Mouse (Mus musculus): Measurements from ENCODE around the gene Pdzrn4. TPM values are rescaled to one million over a fixed set of nuclear protein-coding genes. Genes with fewer than 3 reads are reported as not detected.

The Pdzrn4 gene
- polyA plus RNA-seq, 1 experiment: 0.06 TPM

DNA sequence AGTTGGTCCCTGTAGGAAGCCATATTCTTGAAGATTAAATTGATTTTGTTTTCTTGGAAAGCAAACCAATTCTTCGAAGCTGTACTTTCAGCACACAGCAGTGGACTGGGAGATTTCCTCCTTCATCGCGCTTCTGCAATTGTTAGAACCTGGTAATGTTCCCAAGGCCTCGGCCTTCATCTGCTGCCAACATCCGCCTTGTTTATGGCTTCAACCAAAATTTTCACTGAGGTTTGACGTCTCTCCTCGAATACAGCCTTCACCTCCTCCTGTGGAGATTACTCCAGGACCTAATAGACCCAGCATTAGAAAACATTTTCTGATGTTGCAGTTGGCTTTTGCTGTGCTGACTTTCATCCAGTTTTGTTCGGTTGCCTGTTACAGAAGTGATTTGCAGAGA, 307.5 kb downstream of the Pdzrn4 start:
- H3K27me3 ChIP-seq (ENCODE audit: control insufficient read depth, insufficient read depth, low read length): no peaks in the 10 kb centered on the region
- no peaks in the 10 kb centered on the region for H3K36me3 ChIP-seq (ENCODE audit: control insufficient read depth, insufficient read depth, low read length)
- TF ChIP-seq CTCF (IDR thresholded peaks at IDR 0.05; ENCODE audit: extremely low read depth, insufficient read length, insufficient replicate concordance, low read depth, low read length) (no peak), POLR2A (IDR thresholded peaks at IDR 0.05; ENCODE audit: low read depth, low read length) (no peak)
- no peaks in the 10 kb centered on the region for H3K4me1 ChIP-seq (ENCODE audit: control insufficient read depth, insufficient read depth, insufficient read length, low read length)
- no peak overlapping the region for H3K27ac ChIP-seq (ENCODE audit: insufficient read depth, low read depth, low read length)
- no peak overlapping the region for H3K4me3 ChIP-seq (ENCODE audit: low read depth, low read length)
- WGBS: 73% methylated on average over 8 of the region's 8 CpGs

DNA sequence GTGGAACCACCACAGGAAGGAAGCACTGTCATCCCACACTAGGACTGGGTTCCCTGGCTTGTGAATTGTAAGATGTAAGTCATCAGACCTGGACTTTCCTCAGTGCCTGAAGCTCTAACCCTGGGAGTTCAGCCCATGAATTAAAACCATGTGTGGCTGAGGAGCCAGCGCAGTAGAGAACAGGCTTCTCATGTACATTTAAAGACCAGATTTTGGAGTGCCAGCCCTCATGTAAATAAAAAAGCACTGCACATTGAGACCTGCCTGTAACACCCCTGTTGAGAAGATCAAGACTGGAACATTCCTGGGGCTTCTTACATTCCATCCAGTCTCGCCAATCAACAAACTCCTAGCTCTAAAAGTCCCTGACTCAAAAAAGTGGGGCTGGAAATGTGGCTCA, 342.0 kb downstream of the Pdzrn4 start:
- 71% methylated on average over 2 of the region's 2 CpGs for WGBS
- TF ChIP-seq CTCF (IDR thresholded peaks at IDR 0.05; ENCODE audit: extremely low read depth, insufficient read length, insufficient replicate concordance, low read depth, low read length) (no peak), POLR2A (IDR thresholded peaks at IDR 0.05; ENCODE audit: low read depth, low read length) (no peak)

GRCm38 (mm10) chr15:92739887-92740286, 343.2 kb downstream of the Pdzrn4 start:
- H3K27ac ChIP-seq (ENCODE audit: insufficient read depth, low read depth, low read length): no peak overlapping the region
- 85% methylated on average over 4 of the region's 4 CpGs for WGBS
- H3K27me3 ChIP-seq (ENCODE audit: control insufficient read depth, insufficient read depth, low read length): no peaks in the 10 kb centered on the region
- TF ChIP-seq POLR2A (IDR thresholded peaks at IDR 0.05; ENCODE audit: low read depth, low read length) (no peak), CTCF (IDR thresholded peaks at IDR 0.05; ENCODE audit: extremely low read depth, insufficient read length, insufficient replicate concordance, low read depth, low read length) (no peak)
- H3K4me3 ChIP-seq (ENCODE audit: low read depth, low read length): no peak overlapping the region
- H3K36me3 ChIP-seq (ENCODE audit: control insufficient read depth, insufficient read depth, low read length): no peaks in the 10 kb centered on the region
- no peaks in the 10 kb centered on the region for H3K4me1 ChIP-seq (ENCODE audit: control insufficient read depth, insufficient read depth, insufficient read length, low read length)

More for the DNA sequence above, 342.0 kb downstream of the Pdzrn4 start:
- H3K27ac ChIP-seq (ENCODE audit: insufficient read depth, low read depth, low read length): no peak overlapping the region
- no peak overlapping the region for H3K4me3 ChIP-seq (ENCODE audit: low read depth, low read length)
- no peaks in the 10 kb centered on the region for H3K36me3 ChIP-seq (ENCODE audit: control insufficient read depth, insufficient read depth, low read length)
- H3K27me3 ChIP-seq (ENCODE audit: control insufficient read depth, insufficient read depth, low read length): no peaks in the 10 kb centered on the region
- no peaks in the 10 kb centered on the region for H3K4me1 ChIP-seq (ENCODE audit: control insufficient read depth, insufficient read depth, insufficient read length, low read length)

- no peak overlapping the region for H3K4me3 ChIP-seq (ENCODE audit: low read depth, low read length)
- no peak overlapping the region for H3K27ac ChIP-seq (ENCODE audit: insufficient read depth, low read depth, low read length)
- no peak for TF ChIP-seq POLR2A (IDR thresholded peaks at IDR 0.05; ENCODE audit: low read depth, low read length)
- no peak for TF ChIP-seq CTCF (IDR thresholded peaks at IDR 0.05; ENCODE audit: extremely low read depth, insufficient read length, insufficient replicate concordance, low read depth, low read length)
- H3K4me1 ChIP-seq (ENCODE audit: control insufficient read depth, insufficient read depth, insufficient read length, low read length): no peaks in the 10 kb centered on the region
- H3K27me3 ChIP-seq (ENCODE audit: control insufficient read depth, insufficient read depth, low read length): no peaks in the 10 kb centered on the region
- 85% methylated on average over 6 of the region's 6 CpGs for WGBS
- no peaks in the 10 kb centered on the region for H3K36me3 ChIP-seq (ENCODE audit: control insufficient read depth, insufficient read depth, low read length)
Observed at GRCm38 (mm10) chr15:92743624-92744023, 346.9 kb downstream of the Pdzrn4 start.

- WGBS: 70% methylated on average over 7 of the region's 7 CpGs
- Histone ChIP-seq H3K4me1 (ENCODE audit: control insufficient read depth, insufficient read depth, insufficient read length, low read length) (no peaks in the 10 kb centered on the region), H3K4me3 (ENCODE audit: low read depth, low read length) (no peak overlapping the region), H3K27me3 (ENCODE audit: control insufficient read depth, insufficient read depth, low read length) (no peaks in the 10 kb centered on the region), H3K27ac (ENCODE audit: insufficient read depth, low read depth, low read length) (no peak overlapping the region), H3K36me3 (ENCODE audit: control insufficient read depth, insufficient read depth, low read length) (no peaks in the 10 kb centered on the region)
- no peak for TF ChIP-seq POLR2A (IDR thresholded peaks at IDR 0.05; ENCODE audit: low read depth, low read length)
- TF ChIP-seq CTCF (IDR thresholded peaks at IDR 0.05; ENCODE audit: extremely low read depth, insufficient read length, insufficient replicate concordance, low read depth, low read length): no peak
Observed at GRCm38 (mm10) chr15:92746081-92746480, 349.4 kb downstream of the Pdzrn4 start.

DNA sequence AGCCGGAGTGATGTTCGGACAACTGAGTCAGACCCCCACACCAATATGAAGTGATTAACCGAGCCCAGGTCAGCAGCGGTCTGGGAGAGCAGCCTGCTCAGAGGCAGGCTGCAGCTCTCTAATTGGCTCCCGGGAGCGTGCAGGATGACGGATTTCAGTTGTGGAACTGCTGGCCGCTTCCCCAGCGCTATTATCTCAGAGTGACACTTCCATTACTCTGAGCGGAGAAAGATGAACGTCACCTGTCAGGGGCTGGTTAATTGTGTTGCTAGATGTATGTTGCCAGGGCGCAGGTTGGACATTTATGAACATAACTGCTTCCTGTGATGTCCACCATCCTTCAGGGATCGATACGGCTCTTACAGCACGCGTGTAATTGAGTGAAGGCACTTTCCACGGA, 355.5 kb downstream of the Pdzrn4 start:
- H3K27me3 ChIP-seq (ENCODE audit: control insufficient read depth, insufficient read depth, low read length): no peaks in the 10 kb centered on the region
- WGBS: 81% methylated on average over 17 of the region's 17 CpGs
- no peaks in the 10 kb centered on the region for H3K36me3 ChIP-seq (ENCODE audit: control insufficient read depth, insufficient read depth, low read length)
- no peaks in the 10 kb centered on the region for H3K4me1 ChIP-seq (ENCODE audit: control insufficient read depth, insufficient read depth, insufficient read length, low read length)
- H3K27ac ChIP-seq (ENCODE audit: insufficient read depth, low read depth, low read length): no peak overlapping the region
- TF ChIP-seq POLR2A (IDR thresholded peaks at IDR 0.05; ENCODE audit: low read depth, low read length) (no peak), CTCF (IDR thresholded peaks at IDR 0.05; ENCODE audit: extremely low read depth, insufficient read length, insufficient replicate concordance, low read depth, low read length) (no peak)
- no peak overlapping the region for H3K4me3 ChIP-seq (ENCODE audit: low read depth, low read length)

DNA sequence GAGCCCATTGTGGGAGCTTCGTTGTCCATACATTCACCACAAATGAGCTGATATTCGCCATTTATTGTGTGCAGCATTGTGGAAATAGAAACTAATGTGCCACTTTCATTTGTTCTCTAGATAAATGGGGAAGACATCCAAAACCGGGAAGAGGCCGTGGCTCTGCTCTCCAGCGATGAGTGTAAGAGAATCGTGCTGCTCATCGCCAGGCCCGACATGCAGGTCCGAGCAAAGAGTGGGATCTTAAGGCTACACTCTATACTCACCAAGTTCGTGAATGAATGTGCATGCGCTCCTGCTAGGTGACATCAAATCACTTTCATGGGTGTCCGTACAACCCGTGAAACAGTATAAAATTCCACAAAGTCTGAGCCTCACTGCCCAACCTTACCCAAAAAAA, 355.9 kb downstream of the Pdzrn4 start:
- WGBS: 90% methylated on average over 13 of the region's 13 CpGs
- Histone ChIP-seq H3K27me3 (ENCODE audit: control insufficient read depth, insufficient read depth, low read length) (no peaks in the 10 kb centered on the region), H3K4me1 (ENCODE audit: control insufficient read depth, insufficient read depth, insufficient read length, low read length) (no peaks in the 10 kb centered on the region), H3K36me3 (ENCODE audit: control insufficient read depth, insufficient read depth, low read length) (no peaks in the 10 kb centered on the region), H3K4me3 (ENCODE audit: low read depth, low read length) (no peak overlapping the region), H3K27ac (ENCODE audit: insufficient read depth, low read depth, low read length) (no peak overlapping the region)
- TF ChIP-seq CTCF (IDR thresholded peaks at IDR 0.05; ENCODE audit: extremely low read depth, insufficient read length, insufficient replicate concordance, low read depth, low read length): no peak
- TF ChIP-seq POLR2A (IDR thresholded peaks at IDR 0.05; ENCODE audit: low read depth, low read length): no peak

All from small intestine, adult 2 months (tissue).